Mouse (Mus musculus): Measurements from ENCODE around the gene Lars2.
"Not testable (repeated sequence)": the region's sequence is repeated elsewhere in the genome, so short reads cannot be mapped to it uniquely, and the experiment has no call there.

Lars2 gene

GRCm38 (mm10) chr9:123391140-123391849, 24.6 kb downstream of the Lars2 start:
- DNase-seq (ENCODE audit: low spot score): no peak

- DNase-seq (ENCODE audit: low spot score): no peak
Measured at GRCm38 (mm10) chr9:123394856-123395255, 28.1 kb downstream of the Lars2 start.

- DNase-seq (ENCODE audit: low spot score): no peak
Measured at GRCm38 (mm10) chr9:123397701-123398100, 31.0 kb downstream of the Lars2 start.

- DNase-seq (ENCODE audit: low spot score): no peak
Measured at GRCm38 (mm10) chr9:123402215-123402614, 35.5 kb downstream of the Lars2 start.

GRCm38 (mm10) chr9:123403031-123403430, 36.3 kb downstream of the Lars2 start:
- no peak for DNase-seq (ENCODE audit: low spot score)

- no peak for DNase-seq (ENCODE audit: low spot score)
Measured at GRCm38 (mm10) chr9:123405231-123405630, 38.5 kb downstream of the Lars2 start.

GRCm38 (mm10) chr9:123408771-123409170, 42.0 kb downstream of the Lars2 start:
- no peak for DNase-seq (ENCODE audit: low spot score)

GRCm38 (mm10) chr9:123429863-123430262, 63.1 kb downstream of the Lars2 start:
- DNase-seq (ENCODE audit: low spot score): no peak

GRCm38 (mm10) chr9:123430973-123431372, 64.2 kb downstream of the Lars2 start:
- no peak for DNase-seq (ENCODE audit: low spot score)

- no peak for DNase-seq (ENCODE audit: low spot score)
Measured at GRCm38 (mm10) chr9:123438223-123438622, 71.5 kb downstream of the Lars2 start.

- DNase-seq (ENCODE audit: low spot score): no peak
Measured at GRCm38 (mm10) chr9:123440230-123441058, 73.7 kb downstream of the Lars2 start.

GRCm38 (mm10) chr9:123447101-123447500, 80.4 kb downstream of the Lars2 start:
- DNase-seq (ENCODE audit: low spot score): not testable (repeated sequence)

- no peak for DNase-seq (ENCODE audit: low spot score)
Measured at GRCm38 (mm10) chr9:123448594-123448993, 81.9 kb downstream of the Lars2 start.

- peak; percentile 22 for DNase-seq (ENCODE audit: low spot score)
Measured at GRCm38 (mm10) chr9:123450174-123450573, 83.4 kb downstream of the Lars2 start.

- no peak for DNase-seq (ENCODE audit: low spot score)
Measured at GRCm38 (mm10) chr9:123451772-123452171, 85.0 kb downstream of the Lars2 start.

- DNase-seq (ENCODE audit: low spot score): no peak
Measured at GRCm38 (mm10) chr9:123456634-123457602, 90.2 kb downstream of the Lars2 start.

GRCm38 (mm10) chr9:123457603-123458002, 90.9 kb downstream of the Lars2 start:
- peak; percentile 19 for DNase-seq (ENCODE audit: low spot score)

GRCm38 (mm10) chr9:123467141-123467620, 100.5 kb downstream of the Lars2 start:
- DNase-seq (ENCODE audit: low spot score): no peak

- DNase-seq (ENCODE audit: low spot score): no peak
Measured at GRCm38 (mm10) chr9:123468406-123469085, 101.8 kb downstream of the Lars2 start.

GRCm38 (mm10) chr9:123469087-123469486, 102.4 kb downstream of the Lars2 start:
- no peak for DNase-seq (ENCODE audit: low spot score)

- DNase-seq (ENCODE audit: low spot score): no peak
Measured at GRCm38 (mm10) chr9:123473377-123473776, 106.7 kb downstream of the Lars2 start.

All from ovary, postnatal 36 days (tissue).